Mouse (Mus musculus): ENCODE data around the gene Actg2. TPM values are rescaled to one million over a fixed set of nuclear protein-coding genes. Genes with fewer than 3 reads are reported as not detected.

Gene Actg2
- polyA plus RNA-seq, 1 experiment = 14.8 TPM

- Histone ChIP-seq H3K27me3 (ENCODE audit: control insufficient read depth, insufficient read depth, low read length) (no peaks in the 10 kb centered on the region), H3K4me1 (ENCODE audit: control insufficient read depth, insufficient read depth, insufficient read length) (no peaks in the 10 kb centered on the region), H3K36me3 (ENCODE audit: control insufficient read depth, insufficient read depth, low read length) (no peaks in the 10 kb centered on the region), H3K4me3 (ENCODE audit: extremely low read depth, insufficient read depth, insufficient read length) (no peak overlapping the region), H3K27ac (ENCODE audit: insufficient read depth, low read length) (no peak overlapping the region)
- no peak for DNase-seq (ENCODE audit: low read depth in 1 of 2, low spot score in 2 of 2)
- WGBS = 83% methylated on average over 3 of the region's 3 CpGs
- TF ChIP-seq POLR2A (IDR thresholded peaks at IDR 0.05; ENCODE audit: low read depth, low read length) = no peak
- TF ChIP-seq CTCF (IDR thresholded peaks at IDR 0.05; ENCODE audit: extremely low read depth, insufficient read depth, insufficient read length, insufficient replicate concordance) = no peak
Measured at GRCm38 (mm10) chr6:83515172-83515571, 20.9 kb downstream of the Actg2 start.

GRCm38 (mm10) chr6:83512495-83512894 lies 23.6 kb downstream of the Actg2 start:
- Histone ChIP-seq H3K36me3 (ENCODE audit: control insufficient read depth, insufficient read depth, low read length) (no peaks in the 10 kb centered on the region), H3K4me3 (ENCODE audit: extremely low read depth, insufficient read depth, insufficient read length) (no peak overlapping the region), H3K4me1 (ENCODE audit: control insufficient read depth, insufficient read depth, insufficient read length) (no peaks in the 10 kb centered on the region), H3K27me3 (ENCODE audit: control insufficient read depth, insufficient read depth, low read length) (no peaks in the 10 kb centered on the region), H3K27ac (ENCODE audit: insufficient read depth, low read length) (no peak overlapping the region)
- 0% methylated on average over 1 of the region's 1 CpGs for WGBS
- TF ChIP-seq POLR2A (IDR thresholded peaks at IDR 0.05; ENCODE audit: low read depth, low read length) = no peak
- TF ChIP-seq CTCF (IDR thresholded peaks at IDR 0.05; ENCODE audit: extremely low read depth, insufficient read depth, insufficient read length, insufficient replicate concordance) = peak; percentile 65; the same call in 1 of the 2 replicates
- peak; percentile 45 to 69 for DNase-seq (ENCODE audit: low read depth in 1 of 2, low spot score in 2 of 2)

DNA sequence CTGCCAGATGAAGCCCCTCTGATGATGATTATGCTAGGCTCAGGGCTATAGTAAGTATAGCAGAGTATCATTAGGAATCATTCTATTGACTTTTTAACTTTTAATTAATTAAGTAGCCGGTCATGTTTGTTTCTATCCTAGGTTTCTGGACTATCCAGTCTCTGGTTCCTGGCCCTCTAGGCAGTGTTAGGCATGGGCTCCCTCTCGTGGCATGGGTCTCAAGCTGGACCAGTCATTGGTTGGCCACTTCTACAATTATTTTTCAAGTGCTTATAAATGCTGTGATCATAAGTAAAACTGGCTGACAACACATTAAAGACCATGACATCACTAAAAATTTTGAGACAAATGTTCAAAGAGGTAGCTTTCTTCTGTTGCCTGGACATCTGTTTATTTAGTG lies 25.9 kb downstream of the Actg2 start:
- WGBS = 68% methylated on average over 2 of the region's 2 CpGs
- DNase-seq (ENCODE audit: low read depth in 1 of 2, low spot score in 2 of 2) = no peak
- Histone ChIP-seq H3K27ac (ENCODE audit: insufficient read depth, low read length) (no peak overlapping the region), H3K4me3 (ENCODE audit: extremely low read depth, insufficient read depth, insufficient read length) (no peak overlapping the region), H3K27me3 (ENCODE audit: control insufficient read depth, insufficient read depth, low read length) (no peaks in the 10 kb centered on the region), H3K4me1 (ENCODE audit: control insufficient read depth, insufficient read depth, insufficient read length) (peaks cover 4% of the 10 kb centered on the region; the same call in 1 of the 2 replicates), H3K36me3 (ENCODE audit: control insufficient read depth, insufficient read depth, low read length) (no peaks in the 10 kb centered on the region)
- no peak for TF ChIP-seq POLR2A (IDR thresholded peaks at IDR 0.05; ENCODE audit: low read depth, low read length)
- no peak for TF ChIP-seq CTCF (IDR thresholded peaks at IDR 0.05; ENCODE audit: extremely low read depth, insufficient read depth, insufficient read length, insufficient replicate concordance)

DNA sequence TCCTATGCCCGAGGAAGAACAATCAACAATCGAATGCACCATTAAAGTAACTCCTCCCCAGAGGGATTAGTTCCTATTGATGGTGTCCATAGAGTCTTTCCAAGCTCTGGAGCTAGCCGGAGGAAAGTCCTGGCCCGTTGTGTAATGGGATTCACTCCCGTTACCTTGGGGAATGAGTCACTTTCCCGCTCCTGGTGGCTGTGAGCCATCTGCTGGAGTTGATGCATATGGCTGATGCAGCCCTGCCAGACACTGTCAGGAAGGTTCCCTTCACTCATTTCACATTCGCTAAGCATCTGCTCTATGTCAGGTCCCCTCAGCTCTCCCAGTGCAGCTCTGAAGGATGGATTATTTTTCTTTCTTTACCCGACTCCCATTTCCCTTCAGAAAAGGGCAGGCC lies 26.6 kb downstream of the Actg2 start:
- DNase-seq (ENCODE audit: low read depth in 1 of 2, low spot score in 2 of 2) = no peak
- Histone ChIP-seq H3K4me1 (ENCODE audit: control insufficient read depth, insufficient read depth, insufficient read length) (peaks cover 5% of the 10 kb centered on the region; the same call in 1 of the 2 replicates), H3K36me3 (ENCODE audit: control insufficient read depth, insufficient read depth, low read length) (no peaks in the 10 kb centered on the region), H3K4me3 (ENCODE audit: extremely low read depth, insufficient read depth, insufficient read length) (no peak overlapping the region), H3K27me3 (ENCODE audit: control insufficient read depth, insufficient read depth, low read length) (no peaks in the 10 kb centered on the region), H3K27ac (ENCODE audit: insufficient read depth, low read length) (no peak overlapping the region)
- no peak for TF ChIP-seq POLR2A (IDR thresholded peaks at IDR 0.05; ENCODE audit: low read depth, low read length)
- TF ChIP-seq CTCF (IDR thresholded peaks at IDR 0.05; ENCODE audit: extremely low read depth, insufficient read depth, insufficient read length, insufficient replicate concordance) = no peak
- 81% methylated on average over 8 of the region's 8 CpGs for WGBS

DNA sequence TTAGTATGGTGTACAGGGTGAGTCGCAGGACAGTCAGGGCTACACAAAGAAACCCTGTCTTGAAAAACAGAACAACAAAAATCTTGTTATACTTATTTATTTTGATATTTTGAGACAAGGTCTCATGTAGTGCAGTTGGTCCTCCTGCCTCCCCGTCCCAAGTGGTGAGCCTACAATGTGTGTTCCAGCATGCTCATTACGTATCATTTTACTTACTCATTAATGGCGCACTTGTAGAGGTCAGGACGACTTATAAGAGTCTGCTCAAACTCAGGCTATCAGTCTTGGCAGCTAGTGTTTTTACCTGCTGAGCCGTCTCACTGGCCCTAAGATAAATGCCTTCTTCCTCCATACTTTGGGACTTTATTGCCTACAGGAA lies 28.9 kb downstream of the Actg2 start:
- no peak for DNase-seq (ENCODE audit: low read depth in 1 of 2, low spot score in 2 of 2)
- Histone ChIP-seq H3K27me3 (ENCODE audit: control insufficient read depth, insufficient read depth, low read length) (no peaks in the 10 kb centered on the region), H3K4me1 (ENCODE audit: control insufficient read depth, insufficient read depth, insufficient read length) (peaks cover 10% of the 10 kb centered on the region; the same call in 1 of the 2 replicates), H3K36me3 (ENCODE audit: control insufficient read depth, insufficient read depth, low read length) (0 out of 2 replicates have a peak, but pooled peaks cover 1% of the 10 kb centered on the region), H3K27ac (ENCODE audit: insufficient read depth, low read length) (peak overlapping the region; percentile 60), H3K4me3 (ENCODE audit: extremely low read depth, insufficient read depth, insufficient read length) (no peak overlapping the region)
- TF ChIP-seq CTCF (IDR thresholded peaks at IDR 0.05; ENCODE audit: extremely low read depth, insufficient read depth, insufficient read length, insufficient replicate concordance) = no peak
- TF ChIP-seq POLR2A (IDR thresholded peaks at IDR 0.05; ENCODE audit: low read depth, low read length) = no peak
- 27% methylated on average over 6 of the region's 6 CpGs for WGBS

DNA sequence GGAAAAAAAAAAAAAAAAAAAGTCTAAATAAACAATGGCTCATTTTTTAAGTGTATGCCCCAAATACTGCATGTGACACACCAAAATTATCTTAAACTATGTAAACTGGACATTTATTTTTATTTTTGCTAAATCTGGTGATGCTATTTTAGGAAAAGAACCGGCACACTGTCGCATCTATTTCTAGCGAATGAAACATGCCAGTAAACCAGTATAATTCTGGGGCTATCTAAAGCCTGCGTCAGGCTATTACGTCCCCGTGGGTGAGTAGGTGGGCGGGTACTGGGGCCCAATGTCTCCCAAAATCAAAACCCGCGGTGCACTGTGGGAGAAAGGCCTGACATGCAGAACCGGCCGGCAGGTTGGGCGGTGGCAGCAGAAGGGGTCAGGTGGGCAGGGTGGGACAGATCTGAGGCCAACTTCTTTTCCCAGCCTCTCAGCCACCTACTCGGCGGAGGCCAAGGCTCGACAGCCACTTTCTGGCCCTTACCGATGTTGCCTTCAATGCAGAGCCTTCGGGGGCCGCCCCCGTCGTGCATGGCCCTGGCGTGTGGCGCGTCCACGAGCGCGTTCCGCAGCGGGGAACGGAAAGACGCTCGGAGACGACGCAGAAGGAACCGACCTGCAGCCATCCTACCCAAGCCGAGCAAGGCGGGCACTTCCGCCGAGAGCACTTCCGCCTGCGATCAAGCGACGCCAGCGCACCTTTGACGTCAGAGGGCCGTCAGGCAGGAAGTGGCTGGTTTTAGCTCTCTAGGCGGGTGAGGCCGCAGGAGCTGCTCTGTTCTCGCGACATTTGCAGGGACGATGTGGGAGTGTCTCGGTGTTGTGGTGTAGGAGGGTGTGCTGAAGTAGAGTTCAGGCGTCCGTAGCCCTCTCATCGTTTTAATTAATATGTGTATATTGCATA lies 29.6 kb downstream of the Actg2 start, which contains the start of gene Dguok:
TSS of gene Dguok (minus strand) at position 712 of the 910 bp plus-strand sequence.
- under 1% methylated on average over 54 of the region's 54 CpGs for WGBS
- H3K36me3 ChIP-seq (ENCODE audit: control insufficient read depth, insufficient read depth, low read length) = 0 out of 2 replicates have a peak, but pooled peaks cover 1% of the 10 kb centered on the region
- TF ChIP-seq POLR2A (IDR thresholded peaks at IDR 0.05; ENCODE audit: low read depth, low read length) (peak; percentile 7; the same call in 1 of the 2 replicates), CTCF (IDR thresholded peaks at IDR 0.05; ENCODE audit: extremely low read depth, insufficient read depth, insufficient read length, insufficient replicate concordance) (no peak)
- peaks cover 10% of the 10 kb centered on the region; the same call in 1 of the 2 replicates for H3K4me1 ChIP-seq (ENCODE audit: control insufficient read depth, insufficient read depth, insufficient read length)
- no peaks in the 10 kb centered on the region for H3K27me3 ChIP-seq (ENCODE audit: control insufficient read depth, insufficient read depth, low read length)
- peak; percentile 98 to 99 for DNase-seq (ENCODE audit: low read depth in 1 of 2, low spot score in 2 of 2)
- H3K27ac ChIP-seq (ENCODE audit: insufficient read depth, low read length) = peak within 1 kb of the TSS; percentile 98
- peak within 1 kb of the TSS; percentile 81 for H3K4me3 ChIP-seq (ENCODE audit: extremely low read depth, insufficient read depth, insufficient read length)
